13 mouse cellular contexts compared by ENCODE assay signal in genomic region chr9:87464141-87464540, GRCm38 (mm10).
A peak's percentile ranks its signal among the peaks of the same experiment; 100 is the strongest.
DNase-seq lines count a peak whose midpoint lies in the region; ATAC-seq and TF ChIP-seq lines count a peak whose summit lies in the region.
"Had no signal": no experiment of that assay in that cellular context is flagged by ENCODE, and none has a peak within 500 bp of the region (broad histone marks: within the 10 kb centered on the region; RNA-seq: fewer than 3 reads in every experiment).

No protein-coding gene starts in this region.

- H3K4me2 ChIP-seq in intestine, embryonic 16.5 days (ENCODE audit: low read depth, low read length), result no peak overlapping the region
- H3K4me2 ChIP-seq: heart, embryonic 15.5 days; neural tube, embryonic 12.5 days had no signal

- H3K9ac ChIP-seq in intestine, embryonic 16.5 days (ENCODE audit: low read depth, low read length), result no peak overlapping the region
- H3K9ac ChIP-seq: heart, embryonic 15.5 days; neural tube, embryonic 12.5 days had no signal

- H3K27ac ChIP-seq in testis, adult 2 months (ENCODE audit: control insufficient read depth, insufficient read depth, low read depth, low read length), result no peak overlapping the region
- H3K27ac ChIP-seq in intestine, embryonic 16.5 days (ENCODE audit: low read length), result no peak overlapping the region
- H3K27ac ChIP-seq: forebrain, embryonic 10.5 days; heart, embryonic 15.5 days; neural tube, embryonic 12.5 days had no signal

- no peak for TF ChIP-seq POLR2A in testis, adult 2 months (IDR thresholded peaks at IDR 0.05; ENCODE audit: control insufficient read depth, low read depth, low read length)

- no peaks in the 10 kb centered on the region for H3K36me3 ChIP-seq in testis, adult 2 months (ENCODE audit: control insufficient read depth, insufficient read depth, low read length)
- H3K36me3 ChIP-seq in intestine, embryonic 16.5 days (ENCODE audit: control insufficient read depth, insufficient read depth, low read length), result no peaks in the 10 kb centered on the region
- H3K36me3 ChIP-seq: forebrain, embryonic 10.5 days; heart, embryonic 15.5 days; neural tube, embryonic 12.5 days had no signal

- no peaks in the 10 kb centered on the region for H3K4me1 ChIP-seq in testis, adult 2 months (ENCODE audit: control insufficient read depth, insufficient read depth, low read length)
- H3K4me1 ChIP-seq in intestine, embryonic 16.5 days (ENCODE audit: control insufficient read depth, insufficient read depth, low read length), result no peaks in the 10 kb centered on the region
- H3K4me1 ChIP-seq: forebrain, embryonic 10.5 days; heart, embryonic 15.5 days; neural tube, embryonic 12.5 days had no signal

- intact Hi-C loops in gastrocnemius, postnatal 36 days (cut with DNase I), result no loop called here

- DNase-seq in adrenal gland, adult 2 months, result peak; percentile 17
- DNase-seq in adrenal gland, adult 18-20 months (ENCODE audit: low spot score in 2 of 2), result no peak
- DNase-seq in testis, postnatal 10 days (ENCODE audit: low spot score), result no peak
- DNase-seq in gastrocnemius, postnatal 36 days, result peak; percentile 38 to 45
- peak; percentile 25 for DNase-seq in urinary bladder, postnatal 25 days (ENCODE audit: low spot score)
- DNase-seq: right cerebral cortex, postnatal 25 days had no signal

- peak overlapping the region; percentile 63 for H3K4me3 ChIP-seq in testis, adult 2 months (ENCODE audit: control insufficient read depth, low read depth, low read length)
- no peak overlapping the region for H3K4me3 ChIP-seq in intestine, embryonic 16.5 days (ENCODE audit: low read length)
- H3K4me3 ChIP-seq: forebrain, embryonic 10.5 days; heart, embryonic 15.5 days; neural tube, embryonic 12.5 days had no signal

- ATAC-seq in megakaryocyte-erythroid progenitor cell, adult 5-6 weeks (replicated peaks; ENCODE audit: low FRiP score, low TSS enrichment, poor library complexity, severe bottlenecking), result no peak
- ATAC-seq in intestine, embryonic 16.5 days, result no peak
- ATAC-seq: intestine, postnatal 0 days had no signal

- TF ChIP-seq CTCF in testis, adult 2 months (IDR thresholded peaks at IDR 0.05; ENCODE audit: control insufficient read depth, insufficient read depth, insufficient replicate concordance, low read depth, low read length), result no peak

- no peaks in the 10 kb centered on the region for H3K27me3 ChIP-seq in testis, adult 2 months (ENCODE audit: control insufficient read depth, insufficient read depth, low read length)
- H3K27me3 ChIP-seq in intestine, embryonic 16.5 days (replicated peaks; ENCODE audit: control insufficient read depth, insufficient read depth, low read length), result no peaks in the 10 kb centered on the region
- H3K27me3 ChIP-seq: heart, embryonic 15.5 days; neural tube, embryonic 12.5 days had no signal

- no peaks in the 10 kb centered on the region for H3K9me3 ChIP-seq in intestine, embryonic 16.5 days (ENCODE audit: control insufficient read depth, low read length)
- H3K9me3 ChIP-seq: forebrain, embryonic 10.5 days; heart, embryonic 15.5 days; neural tube, embryonic 12.5 days had no signal

- 79% methylated on average over 3 of the region's 3 CpGs for WGBS in intestine, embryonic 16.5 days

Comparison
In these comparisons a context has a peak if more than half of its experiments do, and no peak if none do; other contexts are left out.
1. DNase-seq: peak in adrenal gland, adult 2 months (single experiment), gastrocnemius, postnatal 36 days (2 of 2) and urinary bladder, postnatal 25 days (single experiment); none in adrenal gland, adult 18-20 months (0 of 2) and testis, postnatal 10 days (single experiment).